Mouse (Mus musculus): Measurements from ENCODE around the gene Rgl1.

DNA sequence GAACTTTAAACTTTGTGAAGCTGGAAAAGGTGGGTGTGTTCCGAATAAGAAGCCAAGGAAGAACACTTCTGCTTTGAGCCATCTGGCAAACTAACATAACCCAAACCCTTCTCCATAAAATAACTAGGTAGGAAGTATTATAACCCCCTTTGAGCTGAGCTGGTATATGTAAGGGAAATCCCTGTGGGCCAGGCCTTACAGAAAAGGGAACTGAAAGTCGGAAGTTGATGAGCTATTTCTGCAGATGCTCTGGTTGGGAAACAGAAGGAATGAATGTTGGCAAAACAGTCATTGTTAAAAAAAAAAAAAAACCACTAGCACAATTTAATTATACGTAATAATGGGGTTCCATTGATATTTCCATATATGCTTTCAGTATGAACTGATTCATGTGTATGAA is 237.4 kb downstream of the Rgl1 start:
- no peak for TF ChIP-seq CTCF (IDR thresholded peaks at IDR 0.05; ENCODE audit: low read depth, low read length)
- no peak for TF ChIP-seq EP300 (IDR thresholded peaks at IDR 0.05; ENCODE audit: insufficient read depth, low read depth, low read length)
- no peak for TF ChIP-seq POLR2A (IDR thresholded peaks at IDR 0.05; ENCODE audit: insufficient read depth, low read length)
